Mouse (Mus musculus) spleen, embryonic (tissue): ENCODE measurements at regions not wholly inside any gene's neighbourhood (a gene's known extent, or its start where the extent isn't known, plus 50 kb on each side); places are given as distances from the start of the nearest gene placed in this dataset.

Source experiments
- CTCF ChIA-PET: fragments of 350-600 bp; sonication (Branson Sonifier 250); formaldehyde crosslinking; loops from one replicate; lab custom pipeline; 2022; lab: Charles Lee

- CTCF ChIA-PET: no interaction called here
These were observed 211.7 kb upstream of the Ntm start for GRCm38 (mm10) chr9:30174646-30175045.

- CTCF ChIA-PET: no interaction called here
These were observed 212.4 kb upstream of the Ntm start for GRCm38 (mm10) chr9:30175376-30175775.

- CTCF ChIA-PET: no interaction called here
These were observed 220.5 kb upstream of the Ntm start for GRCm38 (mm10) chr9:30183409-30183808.

GRCm38 (mm10) chr9:30184996-30185763, 222.2 kb upstream of the Ntm start:
- CTCF ChIA-PET: no interaction called here

- CTCF ChIA-PET: no interaction called here
These were observed 223.3 kb upstream of the Ntm start for GRCm38 (mm10) chr9:30186261-30186660.

GRCm38 (mm10) chr9:30190078-30190477, 227.1 kb upstream of the Ntm start:
- CTCF ChIA-PET: no interaction called here

GRCm38 (mm10) chr9:30191119-30191518, 228.2 kb upstream of the Ntm start:
- CTCF ChIA-PET: no interaction called here

- CTCF ChIA-PET: no interaction called here
These were observed 229.0 kb upstream of the Ntm start for GRCm38 (mm10) chr9:30191902-30192301.

GRCm38 (mm10) chr9:30194866-30195265, 231.9 kb upstream of the Ntm start:
- CTCF ChIA-PET: no interaction called here

- CTCF ChIA-PET: no interaction called here
These were observed 224.5 kb upstream of the Snx19 start for GRCm38 (mm10) chr9:30202411-30202810.

- CTCF ChIA-PET: no interaction called here
These were observed 219.3 kb upstream of the Snx19 start for GRCm38 (mm10) chr9:30207631-30208030.

- CTCF ChIA-PET: no interaction called here
These were observed 217.1 kb upstream of the Snx19 start for GRCm38 (mm10) chr9:30209806-30210205.

GRCm38 (mm10) chr9:30212471-30213075, 214.3 kb upstream of the Snx19 start:
- CTCF ChIA-PET: no interaction called here

- CTCF ChIA-PET: no interaction called here
These were observed 192.3 kb upstream of the Snx19 start for GRCm38 (mm10) chr9:30234501-30235163.

- CTCF ChIA-PET: no interaction called here
These were observed 191.1 kb upstream of the Snx19 start for GRCm38 (mm10) chr9:30235791-30236190.

- CTCF ChIA-PET: no interaction called here
These were observed 184.8 kb upstream of the Snx19 start for GRCm38 (mm10) chr9:30242107-30242506.

GRCm38 (mm10) chr9:30264533-30265168, 162.3 kb upstream of the Snx19 start:
- CTCF ChIA-PET: no interaction called here

GRCm38 (mm10) chr9:30271081-30271480, 155.8 kb upstream of the Snx19 start:
- CTCF ChIA-PET: interaction anchor here (0.6 kb wide), 1 partner anchor 1707 kb away, joined by 3 read pairs; no protein-coding TSS in a partner anchor

GRCm38 (mm10) chr9:30273836-30274235, 153.1 kb upstream of the Snx19 start:
- CTCF ChIA-PET: no interaction called here

GRCm38 (mm10) chr9:30278231-30278630, 148.7 kb upstream of the Snx19 start:
- CTCF ChIA-PET: no interaction called here

GRCm38 (mm10) chr9:30283080-30283770, 143.7 kb upstream of the Snx19 start:
- CTCF ChIA-PET: no interaction called here

GRCm38 (mm10) chr9:30283771-30284148, 143.1 kb upstream of the Snx19 start:
- CTCF ChIA-PET: no interaction called here
